Mouse (Mus musculus): ENCODE measurements around the gene Pkdcc. TPM values are rescaled to one million over a fixed set of nuclear protein-coding genes. Genes with fewer than 3 reads are reported as not detected.
A peak's percentile ranks its signal among the peaks of the same experiment; 100 is the strongest.

Pkdcc gene
- 42.6 and 44.8 TPM in 2 replicates for polyA plus RNA-seq (2012; rRNA removed)

DNA sequence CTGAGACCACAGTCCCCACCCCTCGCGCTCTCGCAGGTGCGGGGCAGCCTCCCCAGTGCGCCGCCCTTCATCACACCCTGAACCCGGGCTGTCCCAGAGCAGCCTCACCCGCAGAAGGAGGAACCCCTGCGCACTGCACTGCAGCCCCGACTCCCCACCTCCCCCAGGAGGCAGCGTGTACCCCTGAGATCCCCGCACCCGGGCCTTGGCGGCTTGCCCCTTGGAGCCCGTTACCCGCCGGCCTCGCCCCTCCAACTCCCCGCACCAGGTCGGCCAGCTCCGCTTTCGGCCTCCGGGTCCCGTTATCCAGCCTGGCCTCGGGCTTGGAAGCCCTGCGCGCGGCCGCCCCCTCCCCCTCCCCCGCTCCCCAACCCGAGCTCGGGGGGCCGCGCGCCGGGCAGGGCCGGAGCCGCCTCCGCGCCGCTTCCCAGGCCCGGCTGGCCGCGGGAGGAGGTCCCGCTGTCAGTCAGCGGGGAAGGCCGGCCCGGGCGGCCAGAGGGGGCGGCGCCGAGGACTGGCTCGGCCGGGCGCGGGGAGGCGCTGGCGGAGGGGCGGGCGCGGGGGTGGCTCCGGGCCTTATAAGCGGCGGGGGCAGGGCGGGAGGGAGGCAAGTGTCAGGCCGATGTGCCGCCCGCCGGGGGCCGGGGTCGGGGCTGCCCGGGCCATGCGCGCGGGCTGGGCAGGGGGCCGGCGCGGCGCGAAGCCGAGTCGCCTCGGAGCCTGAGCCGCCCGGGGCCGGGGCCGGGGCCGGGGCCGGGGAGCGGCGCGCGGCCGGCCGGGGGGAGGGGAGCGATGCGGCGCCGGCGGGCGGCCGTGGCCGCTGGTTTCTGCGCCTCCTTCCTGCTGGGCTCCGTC lies at the start of gene Pkdcc:
Pkdcc (plus strand) TSS at position 619 of the 855 bp plus-strand sequence.
- Histone ChIP-seq H3K36me3 (ENCODE audit: control insufficient read depth, insufficient read depth, low read length) (no peaks in the 10 kb centered on the region), H3K4me3 (ENCODE audit: insufficient read depth, low read depth, low read length) (peak within 1 kb of the TSS; percentile 72), H3K27me3 (replicated peaks; ENCODE audit: control insufficient read depth, insufficient read depth, low read length) (no peaks in the 10 kb centered on the region), H3K27ac (ENCODE audit: insufficient read depth, low read depth, low read length) (peak within 1 kb of the TSS; percentile 36), H3K4me1 (ENCODE audit: control insufficient read depth, insufficient read depth, low read length) (no peaks in the 10 kb centered on the region)
- WGBS: 3% methylated on average over 97 of the region's 105 CpGs
- peak; percentile 3 for TF ChIP-seq POLR2A (IDR thresholded peaks at IDR 0.05; ENCODE audit: low read depth, low read length)
- no peak for TF ChIP-seq CTCF (conservative IDR thresholded peaks at IDR 0.05; ENCODE audit: insufficient read depth, insufficient read length, low read depth, low read length)
- DNase-seq: peak; percentile 92

GRCm38 (mm10) chr17:83166195-83166594 lies 48.9 kb upstream of the Pkdcc start:
- Histone ChIP-seq H3K27me3 (replicated peaks; ENCODE audit: control insufficient read depth, insufficient read depth, low read length) (no peaks in the 10 kb centered on the region), H3K27ac (ENCODE audit: insufficient read depth, low read depth, low read length) (no peak overlapping the region), H3K4me1 (ENCODE audit: control insufficient read depth, insufficient read depth, low read length) (no peaks in the 10 kb centered on the region), H3K4me3 (ENCODE audit: insufficient read depth, low read depth, low read length) (no peak overlapping the region), H3K36me3 (ENCODE audit: control insufficient read depth, insufficient read depth, low read length) (no peaks in the 10 kb centered on the region)
- peak; percentile 57 for DNase-seq
- WGBS: 74% methylated on average over 5 of the region's 5 CpGs
- no peak for TF ChIP-seq POLR2A (IDR thresholded peaks at IDR 0.05; ENCODE audit: low read depth, low read length)
- TF ChIP-seq CTCF (conservative IDR thresholded peaks at IDR 0.05; ENCODE audit: insufficient read depth, insufficient read length, low read depth, low read length): no peak

- Histone ChIP-seq H3K4me1 (ENCODE audit: control insufficient read depth, insufficient read depth, low read length) (peaks cover 3% of the 10 kb centered on the region; the same call in 1 of the 2 replicates), H3K27me3 (replicated peaks; ENCODE audit: control insufficient read depth, insufficient read depth, low read length) (no peaks in the 10 kb centered on the region), H3K36me3 (ENCODE audit: control insufficient read depth, insufficient read depth, low read length) (no peaks in the 10 kb centered on the region), H3K27ac (ENCODE audit: insufficient read depth, low read depth, low read length) (no peak overlapping the region), H3K4me3 (ENCODE audit: insufficient read depth, low read depth, low read length) (no peak overlapping the region)
- 78% methylated on average over 4 of the region's 4 CpGs for WGBS
- no peak for TF ChIP-seq POLR2A (IDR thresholded peaks at IDR 0.05; ENCODE audit: low read depth, low read length)
- TF ChIP-seq CTCF (conservative IDR thresholded peaks at IDR 0.05; ENCODE audit: insufficient read depth, insufficient read length, low read depth, low read length): no peak
- DNase-seq: peak; percentile 19
Measured at GRCm38 (mm10) chr17:83176146-83176545, 38.9 kb upstream of the Pkdcc start.

DNA sequence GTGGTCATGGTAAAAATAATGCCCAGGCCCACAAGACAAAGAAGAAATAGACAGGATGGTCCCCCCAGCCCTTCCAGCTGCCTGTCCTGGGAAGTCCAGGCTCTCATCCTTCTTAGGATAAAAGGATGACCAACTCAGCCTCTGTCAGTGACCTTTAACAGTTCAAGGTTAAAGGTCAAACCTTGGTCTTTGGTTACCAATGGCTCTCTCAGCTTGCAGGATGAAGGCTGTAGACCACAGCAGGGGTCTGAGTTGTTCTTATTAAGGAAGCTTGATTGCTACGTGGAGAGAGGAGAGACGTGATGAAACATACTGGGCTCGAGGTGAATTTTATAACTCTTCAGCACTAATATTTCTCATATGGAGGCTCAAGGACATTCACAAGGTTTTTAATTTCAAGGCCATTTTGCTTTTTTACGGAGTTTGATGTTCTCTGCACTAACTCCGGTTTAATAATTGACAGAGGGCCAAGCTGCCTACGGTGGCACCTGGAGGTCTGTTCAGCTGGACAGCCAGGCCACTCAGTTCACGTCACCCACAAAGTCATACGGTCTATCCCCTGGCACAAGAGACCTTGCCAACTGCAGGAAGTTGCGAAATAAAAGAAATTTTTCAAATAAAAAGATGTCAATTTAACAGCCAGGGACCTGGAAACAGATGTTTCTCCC lies 36.5 kb upstream of the Pkdcc start:
- no peak overlapping the region for H3K27ac ChIP-seq (ENCODE audit: insufficient read depth, low read depth, low read length)

GRCm38 (mm10) chr17:83179151-83179531 lies 36.0 kb upstream of the Pkdcc start:
- no peak for TF ChIP-seq POLR2A (IDR thresholded peaks at IDR 0.05; ENCODE audit: low read depth, low read length)
- TF ChIP-seq CTCF (conservative IDR thresholded peaks at IDR 0.05; ENCODE audit: insufficient read depth, insufficient read length, low read depth, low read length): no peak
- Histone ChIP-seq H3K27ac (ENCODE audit: insufficient read depth, low read depth, low read length) (no peak overlapping the region), H3K27me3 (replicated peaks; ENCODE audit: control insufficient read depth, insufficient read depth, low read length) (no peaks in the 10 kb centered on the region), H3K4me3 (ENCODE audit: insufficient read depth, low read depth, low read length) (no peak overlapping the region), H3K36me3 (ENCODE audit: control insufficient read depth, insufficient read depth, low read length) (no peaks in the 10 kb centered on the region), H3K4me1 (ENCODE audit: control insufficient read depth, insufficient read depth, low read length) (peaks cover 3% of the 10 kb centered on the region; the same call in 1 of the 2 replicates)
- no peak for DNase-seq
- WGBS: 48% methylated on average over 6 of the region's 6 CpGs

More for the DNA sequence above, 36.5 kb upstream of the Pkdcc start:
- Histone ChIP-seq H3K4me3 (ENCODE audit: insufficient read depth, low read depth, low read length) (no peak overlapping the region), H3K27me3 (replicated peaks; ENCODE audit: control insufficient read depth, insufficient read depth, low read length) (no peaks in the 10 kb centered on the region), H3K36me3 (ENCODE audit: control insufficient read depth, insufficient read depth, low read length) (no peaks in the 10 kb centered on the region), H3K4me1 (ENCODE audit: control insufficient read depth, insufficient read depth, low read length) (peaks cover 3% of the 10 kb centered on the region; the same call in 1 of the 2 replicates)
- no peak for TF ChIP-seq POLR2A (IDR thresholded peaks at IDR 0.05; ENCODE audit: low read depth, low read length)
- no peak for TF ChIP-seq CTCF (conservative IDR thresholded peaks at IDR 0.05; ENCODE audit: insufficient read depth, insufficient read length, low read depth, low read length)
- 35% methylated on average over 9 of the region's 9 CpGs for WGBS
- DNase-seq: peak; percentile 75

DNA sequence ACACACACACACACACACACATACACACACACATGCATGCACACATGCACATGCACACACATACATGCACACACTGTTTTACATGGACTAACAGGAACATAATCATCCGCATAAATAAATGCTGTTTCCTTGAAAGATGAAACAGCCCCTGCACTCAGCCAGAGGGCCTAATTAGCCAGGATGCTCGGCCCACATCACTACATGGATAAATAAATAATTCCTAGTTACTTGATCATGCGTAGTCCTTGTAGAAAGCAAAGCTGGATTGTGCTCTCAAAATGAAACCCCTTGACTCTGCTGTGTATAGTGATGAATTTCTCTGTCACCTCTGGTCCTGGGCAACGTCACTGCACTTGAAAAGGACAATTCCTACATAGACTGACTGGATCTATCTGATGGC lies 35.5 kb upstream of the Pkdcc start:
- no peaks in the 10 kb centered on the region for H3K36me3 ChIP-seq (ENCODE audit: control insufficient read depth, insufficient read depth, low read length)
- no peaks in the 10 kb centered on the region for H3K27me3 ChIP-seq (replicated peaks; ENCODE audit: control insufficient read depth, insufficient read depth, low read length)
- no peak for DNase-seq
- 87% methylated on average over 4 of the region's 4 CpGs for WGBS
- no peak overlapping the region for H3K27ac ChIP-seq (ENCODE audit: insufficient read depth, low read depth, low read length)
- no peak for TF ChIP-seq POLR2A (IDR thresholded peaks at IDR 0.05; ENCODE audit: low read depth, low read length)
- TF ChIP-seq CTCF (conservative IDR thresholded peaks at IDR 0.05; ENCODE audit: insufficient read depth, insufficient read length, low read depth, low read length): no peak
- H3K4me1 ChIP-seq (ENCODE audit: control insufficient read depth, insufficient read depth, low read length): peaks cover 3% of the 10 kb centered on the region; the same call in 1 of the 2 replicates
- no peak overlapping the region for H3K4me3 ChIP-seq (ENCODE audit: insufficient read depth, low read depth, low read length)

DNA sequence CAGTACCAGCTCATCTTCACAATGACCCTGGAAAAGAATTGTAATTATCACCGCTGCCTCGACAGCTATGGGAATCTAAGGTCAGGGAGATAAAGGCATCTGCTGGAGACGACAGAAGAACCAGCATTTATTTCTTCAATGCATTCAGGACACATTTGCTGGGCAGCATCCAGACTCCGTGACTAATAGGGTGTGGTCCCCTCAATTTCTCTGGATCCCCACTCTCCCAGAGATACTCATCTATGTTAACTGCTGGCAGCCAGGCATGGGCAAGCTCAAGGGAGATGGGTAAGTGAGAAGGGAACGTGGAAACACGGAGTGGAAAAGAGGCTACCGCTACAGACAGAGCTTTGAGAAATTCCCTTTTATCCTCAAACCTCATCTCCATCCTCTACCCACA lies 34.0 kb upstream of the Pkdcc start:
- Histone ChIP-seq H3K27me3 (replicated peaks; ENCODE audit: control insufficient read depth, insufficient read depth, low read length) (no peaks in the 10 kb centered on the region), H3K4me3 (ENCODE audit: insufficient read depth, low read depth, low read length) (no peak overlapping the region), H3K36me3 (ENCODE audit: control insufficient read depth, insufficient read depth, low read length) (no peaks in the 10 kb centered on the region), H3K27ac (ENCODE audit: insufficient read depth, low read depth, low read length) (no peak overlapping the region), H3K4me1 (ENCODE audit: control insufficient read depth, insufficient read depth, low read length) (peaks cover 3% of the 10 kb centered on the region; the same call in 1 of the 2 replicates)
- WGBS: 91% methylated on average over 7 of the region's 7 CpGs
- no peak for DNase-seq
- TF ChIP-seq CTCF (conservative IDR thresholded peaks at IDR 0.05; ENCODE audit: insufficient read depth, insufficient read length, low read depth, low read length): no peak
- TF ChIP-seq POLR2A (IDR thresholded peaks at IDR 0.05; ENCODE audit: low read depth, low read length): no peak
